Mouse (Mus musculus) spleen, adult 2 months (tissue): ENCODE results near the gene Hexim2.

ENCODE experiments used
- CTCF ChIP-seq: fragments of 200-500 bp; IDR thresholded peaks from 2 replicates; pipeline ENCODE4 v1.5.1; 2011; ENCODE audit warnings: mild to moderate bottlenecking, inconsistent platforms; ENCODE audit not compliant: insufficient read depth, insufficient read length, insufficient replicate concordance; ENCODE audit errors: extremely low read depth
- POLR2A ChIP-seq: fragments of 200-500 bp; IDR thresholded peaks from 2 replicates; pipeline ENCODE4 v1.6.1; 2011; ENCODE audit warnings: low read depth, low read length, inconsistent platforms

DNA sequence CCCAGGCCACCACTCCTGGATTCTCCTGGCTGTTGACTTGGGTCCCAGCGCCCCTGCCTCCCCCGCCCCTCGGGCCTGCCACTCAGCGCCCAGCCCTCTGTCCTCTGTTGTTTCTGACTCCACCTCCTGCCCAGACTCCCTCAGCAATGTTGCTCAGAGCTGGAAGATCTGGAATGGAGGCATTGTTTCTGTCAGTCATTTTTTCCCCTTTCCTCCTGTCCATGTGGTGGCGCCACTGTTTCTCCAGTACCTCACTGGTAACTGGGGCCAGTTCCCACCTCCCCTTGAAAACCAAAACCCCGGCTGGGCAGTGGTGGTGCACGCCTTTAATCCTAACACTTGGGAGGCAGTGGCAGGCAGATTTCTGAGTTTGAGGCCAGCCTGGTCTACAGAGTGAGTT lies 29.2 kb downstream of the Hexim2 start:
- TF ChIP-seq CTCF (no peak), POLR2A (no peak)
